Mouse (Mus musculus) fibroblast of lung, adult 2 months (primary cell): ENCODE results near the gene Lysmd4.
A peak's percentile ranks its signal among the peaks of the same experiment; 100 is the strongest.

Source experiments
- DNase-seq: peaks from one replicate; pipeline ENCODE4 v3.0.0-alpha.2; 2011; ENCODE audit warnings: low read depth

The Lysmd4 gene

GRCm38 (mm10) chr7:67222220-67222862 is at the start of gene Lysmd4:
Lysmd4 (plus strand) TSS chr7:67222544.
- peak; percentile 79 for DNase-seq

GRCm38 (mm10) chr7:67173522-67174195 is 48.7 kb upstream of the Lysmd4 start:
- no peak for DNase-seq

GRCm38 (mm10) chr7:67183786-67184185 is 38.6 kb upstream of the Lysmd4 start:
- DNase-seq = no peak

GRCm38 (mm10) chr7:67199412-67199811 is 22.9 kb upstream of the Lysmd4 start:
- peak; percentile 30 for DNase-seq

- DNase-seq = no peak
These were observed 18.7 kb upstream of the Lysmd4 start for GRCm38 (mm10) chr7:67203625-67204024.

GRCm38 (mm10) chr7:67205734-67206425 is 16.5 kb upstream of the Lysmd4 start:
- no peak for DNase-seq

GRCm38 (mm10) chr7:67206496-67206895 is 15.8 kb upstream of the Lysmd4 start:
- no peak for DNase-seq

GRCm38 (mm10) chr7:67207701-67208100 is 14.6 kb upstream of the Lysmd4 start:
- DNase-seq = no peak

GRCm38 (mm10) chr7:67208317-67208716 is 14.0 kb upstream of the Lysmd4 start:
- no peak for DNase-seq

GRCm38 (mm10) chr7:67210004-67210833 is 12.1 kb upstream of the Lysmd4 start:
- DNase-seq = no peak

GRCm38 (mm10) chr7:67211341-67211740 is 11.0 kb upstream of the Lysmd4 start:
- no peak for DNase-seq

GRCm38 (mm10) chr7:67211971-67212370 is 10.4 kb upstream of the Lysmd4 start:
- no peak for DNase-seq

- no peak for DNase-seq
These were observed 8.8 kb upstream of the Lysmd4 start for GRCm38 (mm10) chr7:67213589-67213988.

- DNase-seq = no peak
These were observed 6.0 kb upstream of the Lysmd4 start for GRCm38 (mm10) chr7:67216351-67216750.

- DNase-seq = peak; percentile 18
These were observed 5.3 kb upstream of the Lysmd4 start for GRCm38 (mm10) chr7:67217025-67217424.

- DNase-seq = no peak
These were observed 3.7 kb downstream of the Lysmd4 start for GRCm38 (mm10) chr7:67225943-67226625.

GRCm38 (mm10) chr7:67227538-67227937 is 5.2 kb downstream of the Lysmd4 start:
- DNase-seq = no peak

- no peak for DNase-seq
These were observed 6.0 kb downstream of the Lysmd4 start for GRCm38 (mm10) chr7:67228390-67228789.

GRCm38 (mm10) chr7:67228891-67229602 is 6.7 kb downstream of the Lysmd4 start:
- DNase-seq = no peak

- DNase-seq = no peak
These were observed 7.4 kb downstream of the Lysmd4 start for GRCm38 (mm10) chr7:67229701-67230100.

- DNase-seq = peak; percentile 10
These were observed 7.9 kb downstream of the Lysmd4 start for GRCm38 (mm10) chr7:67230221-67230620.
